Mouse (Mus musculus) layer of hippocampus, adult 8-10 months (tissue): ENCODE results near the gene Rab29. TPM values are rescaled to one million over a fixed set of nuclear protein-coding genes. Genes with fewer than 3 reads are reported as not detected.

Source experiments
- total RNA-seq, 4 experiments: library from RNA; stranded (reverse); gene quantifications; 2 replicates each; pipeline ENCODE4 v1.2.4; 2022

Gene Rab29
- total RNA-seq, 4 experiments from 2014 or later: 5.9 to 11.1 (median 9.3) TPM

Other genes starting within 250 kb of the Rab29 start
- 10 to 100 TPM in 1 of 4 experiments, 1 to 10 TPM in 1, not detected in 2; 7.9 to 12.2 TPM for gene Ctse, start 228.9 kb upstream of the Rab29 start, total RNA-seq
- gene Rab7b, start 178.5 kb upstream of the Rab29 start, total RNA-seq: 10 to 100 TPM in 1 of 4 experiments, 1 to 10 TPM in 2, under 1 TPM in 1; 0.85 to 15.3 (median 5.2) TPM
- under 1 TPM; 0.07 to 0.31 (median 0.17) TPM for gene Slc26a9, start 123.2 kb upstream of the Rab29 start, total RNA-seq
- 1 to 10 TPM; 2.2 to 3.7 (median 2.8) TPM for gene Pm20d1, start 69.8 kb upstream of the Rab29 start, total RNA-seq
- gene Slc41a1, start 39.7 kb upstream of the Rab29 start, total RNA-seq: 10 to 100 TPM; 66.7 to 71.1 (median 68.5) TPM
- 100 to 1,000 TPM; 151 to 160 (median 159) TPM for gene Nucks1, start 43.3 kb downstream of the Rab29 start, total RNA-seq
- gene Slc45a3, start 95.7 kb downstream of the Rab29 start, total RNA-seq: under 1 TPM; 0.63 to 0.75 (median 0.70) TPM
- 10 to 100 TPM; 51.2 to 62.8 (median 58.9) TPM for gene Elk4, start 140.4 kb downstream of the Rab29 start, total RNA-seq
- gene Mfsd4a, start 200.8 kb downstream of the Rab29 start, total RNA-seq: 10 to 100 TPM; 64.6 to 84.2 (median 78.5) TPM